Mouse (Mus musculus): ENCODE results near the gene Epha6.

- TF ChIP-seq CTCF (IDR thresholded peaks at IDR 0.05; ENCODE audit: low read depth) (no peak), EP300 (IDR thresholded peaks at IDR 0.05; ENCODE audit: low read depth) (no peak)
These were observed 598.3 kb downstream of the Epha6 start for GRCm38 (mm10) chr16:60006857-60007568.

Measured in liver, embryonic 14.5 days (tissue).